Mouse (Mus musculus): ENCODE measurements around the gene Scd4.

Scd4 gene

GRCm38 (mm10) chr19:44332833-44333623 lies at the start of gene Scd4:
Gene Scd4, plus strand, starts transcription at chr19:44333092.
- DNase-seq (ENCODE audit: low read depth, low spot score), result peak; percentile 95

DNA sequence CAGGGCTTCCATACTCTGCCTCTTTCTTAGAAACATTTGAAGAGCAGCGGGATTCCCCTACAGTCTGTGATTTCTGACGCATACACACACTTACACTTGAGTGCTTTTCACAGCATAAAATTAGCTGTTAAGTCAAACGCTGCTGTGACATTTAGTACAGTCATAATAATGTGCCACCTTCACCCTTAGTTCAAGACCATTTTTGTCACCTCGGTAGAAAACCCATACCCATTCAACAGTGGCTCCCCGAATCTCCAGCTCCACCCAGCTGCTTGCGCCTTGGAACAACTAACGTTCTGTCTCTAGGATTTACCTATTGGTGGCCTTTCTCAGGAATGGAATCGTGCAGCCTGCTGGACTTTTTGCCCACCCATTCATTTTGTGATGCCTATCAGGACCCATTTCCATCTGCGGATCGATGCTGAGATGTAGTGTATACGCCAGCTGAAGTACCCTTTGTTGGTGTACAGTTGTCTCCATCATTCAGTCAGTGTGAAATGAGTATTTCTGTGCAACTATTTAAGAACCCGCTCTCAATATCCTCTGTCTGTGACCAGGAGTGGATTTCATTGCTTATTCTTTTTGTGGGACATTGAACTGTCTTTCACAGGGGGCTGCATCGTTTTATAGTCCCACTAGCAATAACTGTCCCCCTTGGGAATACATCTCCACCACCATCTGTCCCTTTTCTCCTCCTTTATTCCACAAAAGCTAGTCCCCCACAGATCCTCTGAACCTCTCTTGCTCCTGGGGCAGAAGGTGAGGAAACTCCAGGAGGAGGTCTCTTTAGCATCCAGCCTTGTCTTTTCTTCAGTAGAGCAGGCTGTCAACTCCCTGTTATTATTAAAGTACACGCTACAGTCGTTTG lies 49.5 kb upstream of the Scd4 start:
- peak; percentile 47 for DNase-seq (ENCODE audit: low read depth, low spot score)

- peak; percentile 97 for DNase-seq (ENCODE audit: low read depth, low spot score)
Measured at GRCm38 (mm10) chr19:44284025-44284695, 48.7 kb upstream of the Scd4 start.

- DNase-seq (ENCODE audit: low read depth, low spot score), result peak; percentile 69
Measured at GRCm38 (mm10) chr19:44284723-44285122, 48.2 kb upstream of the Scd4 start.

DNA sequence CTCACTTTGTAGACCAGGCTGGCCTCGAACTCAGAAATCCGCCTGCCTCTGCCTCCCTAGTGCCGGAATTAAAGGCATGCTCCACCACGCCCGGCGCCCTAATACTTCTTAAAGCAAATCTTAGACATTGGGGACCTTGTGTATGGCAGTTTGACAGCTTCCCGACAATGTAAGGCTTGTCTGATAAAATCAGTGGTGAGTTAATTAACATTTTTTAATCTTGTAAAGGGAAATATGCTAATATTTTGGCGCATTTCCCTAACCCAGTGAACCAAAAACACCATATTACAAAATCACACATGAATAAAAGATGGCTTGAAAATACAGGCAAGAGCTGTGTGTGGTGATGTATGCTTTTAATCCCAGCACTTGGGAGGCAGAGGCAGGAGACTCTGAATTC lies 47.3 kb upstream of the Scd4 start:
- DNase-seq (ENCODE audit: low read depth, low spot score), result no peak

DNA sequence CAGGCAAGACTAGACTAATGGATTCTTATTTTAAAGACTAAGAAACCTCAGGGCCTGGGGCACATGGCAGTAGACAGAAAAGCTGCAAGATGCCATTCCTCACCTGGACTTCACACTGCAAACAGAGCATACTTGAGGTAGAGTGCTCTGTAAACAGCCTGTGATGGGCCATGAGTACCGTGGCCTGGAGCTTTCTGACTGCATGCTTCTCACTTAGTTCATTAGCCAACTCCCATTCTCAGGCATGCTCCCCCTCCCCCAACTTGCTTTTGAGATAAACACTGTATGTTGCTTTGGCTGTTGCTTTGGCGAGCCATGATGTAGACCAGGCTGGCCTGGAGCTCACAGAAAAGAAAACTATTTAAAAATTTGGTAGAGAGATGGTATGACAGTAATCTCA lies 46.8 kb upstream of the Scd4 start:
- no peak for DNase-seq (ENCODE audit: low read depth, low spot score)

DNA sequence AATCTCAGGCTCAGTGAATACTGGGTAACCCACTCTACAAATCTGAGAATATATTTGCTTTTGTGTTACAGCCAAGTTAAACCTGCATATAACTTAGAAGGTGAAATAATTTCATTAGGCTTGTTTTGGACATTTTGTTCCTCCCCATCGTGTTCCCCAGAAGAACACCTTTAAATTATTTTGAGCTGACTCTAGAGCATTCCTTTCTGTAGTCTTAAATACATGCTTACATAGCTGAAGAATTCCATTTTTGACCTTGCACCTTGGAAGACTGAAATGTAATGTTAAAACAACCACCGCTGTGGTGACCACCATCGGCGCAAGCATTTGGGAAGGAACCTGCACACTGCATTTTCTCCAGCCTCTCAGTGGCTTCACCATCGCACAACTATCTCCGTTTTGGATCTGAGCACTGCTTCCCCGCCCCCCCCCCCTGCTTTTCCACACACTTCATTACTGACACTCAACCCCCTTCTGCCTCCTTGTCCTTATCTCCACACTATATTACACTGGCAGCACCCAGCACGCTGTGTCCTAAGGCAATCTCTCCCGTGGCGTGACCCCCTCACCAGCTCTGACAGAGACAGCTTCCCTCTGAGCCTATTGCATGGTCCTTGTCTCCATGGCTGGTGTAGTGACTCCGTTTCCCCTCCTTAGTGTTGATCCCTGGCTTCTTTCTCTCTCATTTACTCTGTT lies 45.3 kb upstream of the Scd4 start:
- DNase-seq (ENCODE audit: low read depth, low spot score), result no peak

- no peak for DNase-seq (ENCODE audit: low read depth, low spot score)
Measured at GRCm38 (mm10) chr19:44292083-44292482, 40.8 kb upstream of the Scd4 start.

DNA sequence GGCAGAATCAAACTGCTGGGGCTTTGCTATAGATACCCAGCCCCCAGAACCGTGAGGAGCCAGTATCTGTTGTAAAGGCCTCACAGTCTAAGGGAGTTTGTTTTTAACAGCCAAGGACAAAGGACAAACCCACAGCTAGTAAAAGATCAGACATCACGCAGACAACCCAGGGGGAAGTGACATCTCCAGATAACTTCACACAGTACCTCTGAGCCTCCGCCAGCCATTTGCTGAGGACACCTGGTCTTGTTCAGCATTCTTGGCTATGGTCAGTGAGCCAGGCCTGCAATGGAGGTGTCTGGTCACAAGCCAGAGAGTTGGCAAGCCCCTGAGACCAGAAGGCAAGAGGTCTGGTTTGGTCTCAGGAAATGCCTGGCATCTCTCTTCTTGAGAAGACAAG lies 40.4 kb upstream of the Scd4 start:
- peak; percentile 96 for DNase-seq (ENCODE audit: low read depth, low spot score)

DNA sequence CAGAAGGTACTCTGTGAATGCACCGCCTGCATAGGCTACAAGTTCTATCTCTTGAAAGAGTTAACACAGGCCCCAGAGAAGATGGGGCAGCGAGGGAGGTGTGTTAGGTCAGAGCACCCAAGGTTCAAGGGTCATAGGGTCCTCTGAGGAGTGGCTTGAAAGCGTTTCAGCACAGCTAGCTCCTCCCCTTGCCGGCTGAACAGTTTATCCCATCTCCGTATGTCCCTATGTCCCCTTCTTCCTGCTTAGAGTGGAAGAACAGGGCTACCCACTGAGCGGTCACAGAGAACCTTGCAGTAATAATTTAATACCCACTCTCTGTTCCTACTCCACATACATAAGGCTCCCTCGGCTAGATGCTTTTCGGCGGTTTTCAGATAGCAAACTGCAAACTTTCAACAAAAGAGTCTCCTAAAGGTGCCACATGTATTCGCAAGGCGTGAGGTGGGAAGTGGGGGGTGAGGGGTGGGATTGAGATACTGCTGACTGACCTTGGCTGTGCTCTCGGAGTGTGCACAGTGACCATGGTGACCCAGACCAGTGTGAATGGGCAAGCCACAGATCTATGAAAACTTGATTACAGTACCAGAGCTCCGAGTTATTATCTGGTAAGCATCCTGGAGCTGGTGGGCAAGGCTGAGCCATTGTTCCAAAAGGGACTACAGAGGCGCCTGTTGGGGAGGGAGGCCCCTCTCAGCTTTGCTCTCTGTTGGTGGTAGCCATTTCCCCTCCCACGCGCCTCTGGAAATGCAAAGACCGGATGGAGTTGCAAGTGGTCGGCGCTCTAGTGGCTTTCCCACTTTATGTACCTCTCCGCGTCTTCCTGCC lies 39.7 kb upstream of the Scd4 start, which contains the start of gene Scd2:
TSS of gene Scd2 (plus strand) at position 734 of the 828 bp plus-strand sequence.
- DNase-seq (ENCODE audit: low read depth, low spot score), result no peak

DNA sequence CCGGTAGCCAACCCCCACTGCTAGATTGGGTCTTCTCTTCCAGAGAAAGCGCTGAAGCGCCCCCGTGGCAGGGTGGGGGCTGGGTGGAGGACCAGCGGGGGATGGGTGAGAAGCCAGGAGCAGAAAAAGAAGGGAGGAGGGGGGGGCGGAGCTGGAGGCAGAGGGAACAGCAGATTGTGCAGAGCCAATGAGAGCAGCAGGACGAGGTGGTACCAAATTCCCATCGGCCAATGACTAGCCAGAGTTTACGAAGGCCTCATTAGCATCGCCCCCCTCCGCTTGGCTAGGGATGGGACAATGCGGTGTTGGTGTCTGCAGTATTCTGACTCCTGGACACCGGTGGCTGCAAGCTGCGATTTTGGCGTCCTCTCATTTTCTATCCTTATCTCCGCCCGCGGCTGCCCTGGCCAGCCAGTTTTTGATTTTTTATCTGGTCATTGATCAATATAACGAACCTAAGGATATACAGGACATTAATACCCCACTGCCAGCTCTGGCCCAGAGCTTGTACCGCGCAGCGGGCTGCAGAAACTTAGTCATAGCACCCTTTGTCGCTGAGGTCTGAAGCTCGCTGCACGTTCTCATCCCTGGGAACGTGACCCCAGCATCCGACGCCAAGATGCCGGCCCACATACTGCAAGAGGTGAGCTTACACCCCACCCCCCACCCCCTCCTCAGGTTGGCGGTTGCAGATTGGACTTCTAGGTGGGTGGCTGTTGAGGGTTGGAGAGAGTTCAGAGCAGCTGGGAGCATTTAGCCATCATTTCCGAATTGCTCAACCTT lies 38.9 kb upstream of the Scd4 start:
- DNase-seq (ENCODE audit: low read depth, low spot score), result peak; percentile 100

DNA sequence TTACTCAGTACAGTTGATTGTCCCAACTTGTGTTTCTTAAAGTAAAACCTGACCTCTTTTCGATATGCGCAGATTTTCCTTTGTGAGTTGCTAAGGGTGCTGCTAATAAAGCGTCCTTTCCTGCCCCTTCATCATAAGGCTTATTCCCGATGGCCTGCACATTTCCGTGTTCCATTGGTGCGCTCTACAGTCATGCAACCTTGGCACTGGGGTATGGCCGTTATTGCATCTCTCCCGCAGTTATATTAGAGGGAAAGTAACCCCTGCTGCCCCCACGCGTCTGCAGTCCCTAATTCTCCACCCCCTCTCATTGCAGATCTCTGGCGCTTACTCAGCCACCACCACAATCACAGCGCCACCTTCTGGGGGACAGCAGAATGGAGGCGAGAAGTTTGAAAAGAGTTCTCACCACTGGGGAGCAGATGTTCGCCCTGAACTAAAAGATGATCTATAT lies 38.3 kb upstream of the Scd4 start:
- DNase-seq (ENCODE audit: low read depth, low spot score), result peak; percentile 98

GRCm38 (mm10) chr19:44295251-44295650 lies 37.6 kb upstream of the Scd4 start:
- peak; percentile 82 for DNase-seq (ENCODE audit: low read depth, low spot score)

DNA sequence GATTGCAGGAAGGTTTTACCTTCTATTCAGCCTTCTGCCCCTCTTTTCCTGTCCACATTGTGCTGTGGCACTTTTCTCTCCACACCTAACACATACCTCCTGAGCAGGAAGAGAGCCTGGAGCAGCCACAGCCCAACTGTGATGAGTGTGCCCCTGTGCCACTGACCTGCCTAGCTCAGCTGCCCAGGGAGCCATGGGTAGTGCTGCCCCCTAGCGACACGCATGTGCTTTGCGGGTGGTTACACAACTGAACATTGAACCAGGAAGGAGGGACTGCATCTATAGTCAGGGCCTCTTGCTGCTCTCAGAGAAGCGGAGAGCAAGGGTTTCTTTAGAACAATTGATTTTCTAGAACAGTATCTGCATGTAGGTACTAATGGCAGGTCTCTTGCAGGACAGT lies 37.2 kb upstream of the Scd4 start:
- DNase-seq (ENCODE audit: low read depth, low spot score), result peak; percentile 94

DNA sequence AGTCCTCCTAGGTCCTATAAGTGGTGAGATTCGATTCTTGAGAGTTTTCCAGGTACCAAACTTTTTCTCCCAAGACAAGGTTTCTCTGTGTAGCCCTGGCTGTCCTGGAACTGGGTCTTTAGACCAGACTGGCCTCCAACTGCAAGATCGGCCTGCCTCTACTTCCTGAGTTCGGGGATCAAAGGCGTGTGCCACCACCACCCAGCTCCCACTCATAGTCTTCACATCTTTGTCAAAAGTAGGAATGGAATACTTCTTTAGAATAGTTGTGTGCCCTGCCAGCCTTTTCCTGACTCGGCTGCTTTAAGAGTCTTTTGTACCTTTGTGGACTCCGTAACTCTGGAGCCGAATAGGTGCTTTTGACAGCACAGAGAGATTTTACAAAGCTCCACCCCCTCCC lies 36.7 kb upstream of the Scd4 start:
- DNase-seq (ENCODE audit: low read depth, low spot score), result no peak

- DNase-seq (ENCODE audit: low read depth, low spot score), result peak; percentile 74
Measured at GRCm38 (mm10) chr19:44297068-44297760, 35.7 kb upstream of the Scd4 start.

GRCm38 (mm10) chr19:44297862-44298261 lies 35.0 kb upstream of the Scd4 start:
- DNase-seq (ENCODE audit: low read depth, low spot score), result no peak

DNA sequence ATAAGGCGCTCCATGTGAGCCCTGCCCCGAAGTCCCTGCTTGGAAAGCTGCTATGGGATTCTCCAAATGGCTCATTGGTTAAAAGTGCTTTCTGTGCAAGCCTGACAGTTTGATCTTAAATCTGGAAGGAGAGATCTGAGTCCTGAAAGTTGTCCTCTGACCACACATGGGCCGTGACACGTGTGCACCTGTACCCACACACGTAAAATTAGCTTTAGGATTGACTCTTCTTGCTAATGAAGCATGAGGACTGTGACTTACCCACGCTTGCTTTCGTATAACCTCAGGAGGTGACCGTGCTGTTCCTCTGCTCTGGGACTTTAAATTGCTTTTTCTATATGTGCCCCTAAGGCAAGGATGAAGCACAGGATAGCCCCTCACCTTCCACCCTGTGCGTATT lies 33.8 kb upstream of the Scd4 start:
- DNase-seq (ENCODE audit: low read depth, low spot score), result no peak

GRCm38 (mm10) chr19:44299902-44300301 lies 33.0 kb upstream of the Scd4 start:
- no peak for DNase-seq (ENCODE audit: low read depth, low spot score)

All from brain, adult 2 months (tissue).